Mouse (Mus musculus) naive thymus-derived CD4-positive, alpha-beta T cell, adult 5 months (primary cell): ENCODE measurements around the gene Olfr714. TPM values are rescaled to one million over a fixed set of nuclear protein-coding genes. Genes with fewer than 3 reads are reported as not detected.

Experiments used
- polyA plus RNA-seq: library from polyadenylated mRNA; unstranded; fragments of 100-300 nt; shearing (Covaris generic); gene quantifications from one replicate; pipeline ENCODE4 v1.2.1, GENCODE M21; 2017

The Olfr714 gene
- polyA plus RNA-seq = not detected

DNA sequence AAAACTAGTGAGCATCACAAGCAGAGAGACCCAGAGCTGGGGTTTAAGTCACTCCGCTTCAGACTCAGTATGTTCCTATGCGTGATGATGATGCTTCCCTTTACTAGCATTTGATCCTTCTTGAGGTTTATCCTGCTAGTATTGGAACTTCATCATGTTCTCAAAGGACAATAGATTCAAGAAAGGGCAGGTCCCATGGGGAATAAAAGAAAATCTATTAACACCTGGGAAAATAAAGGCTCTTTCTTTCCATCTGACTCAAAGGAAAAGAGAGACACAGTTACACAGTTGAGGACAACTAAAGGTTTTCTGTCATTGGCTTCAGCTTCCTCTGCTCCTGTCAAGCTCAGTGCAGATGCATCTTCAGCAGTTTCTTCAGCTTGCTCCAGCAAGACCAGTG is at the start of gene Olfr714:
TSS of gene Olfr714 (plus strand) at position 301 of the 400 bp plus-strand sequence.

DNA sequence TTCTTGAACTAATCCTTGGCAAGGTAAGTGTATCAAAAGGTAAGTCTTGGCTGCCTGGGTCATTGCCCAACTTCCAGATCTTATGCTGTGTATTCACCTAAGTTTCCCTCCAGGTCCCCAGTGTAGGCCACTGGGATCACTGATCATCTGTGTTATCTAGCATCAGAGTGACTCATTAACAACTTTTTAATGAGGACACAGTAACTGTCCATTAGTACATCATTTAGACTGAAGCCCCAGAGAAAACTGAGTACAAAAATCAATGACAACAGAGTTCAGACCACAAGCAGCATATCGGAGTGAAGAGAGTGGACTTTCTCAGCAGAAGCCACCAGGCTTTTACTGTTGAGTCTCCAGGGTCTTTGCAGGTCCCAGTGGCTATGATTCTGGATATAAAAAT is 39.9 kb upstream of the Olfr714 start, which contains the start of gene Olfr713:
TSS of gene Olfr713 (plus strand) at position 301 of the 400 bp plus-strand sequence.

DNA sequence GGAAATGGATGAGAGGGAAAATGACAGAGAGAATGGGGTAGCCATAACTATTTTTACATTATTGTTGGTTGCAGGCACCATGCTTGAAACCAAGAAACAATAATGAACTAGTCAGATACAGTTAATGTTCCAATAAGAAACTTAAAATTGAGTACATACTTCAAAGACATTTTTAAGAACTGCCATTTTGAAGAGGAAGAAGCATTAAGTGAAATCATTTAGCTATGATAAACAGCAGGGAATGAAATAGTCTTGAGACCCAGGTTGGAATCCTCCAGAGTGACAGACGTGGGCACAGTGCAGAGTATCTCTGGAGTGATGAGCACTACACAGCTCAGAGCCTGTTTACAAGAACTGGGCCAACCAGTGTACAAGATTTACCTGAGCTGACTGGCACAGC is 22.1 kb downstream of the Olfr714 start, which contains the start of gene Olfr17:
TSS of gene Olfr17 (plus strand) at position 301 of the 400 bp plus-strand sequence.

DNA sequence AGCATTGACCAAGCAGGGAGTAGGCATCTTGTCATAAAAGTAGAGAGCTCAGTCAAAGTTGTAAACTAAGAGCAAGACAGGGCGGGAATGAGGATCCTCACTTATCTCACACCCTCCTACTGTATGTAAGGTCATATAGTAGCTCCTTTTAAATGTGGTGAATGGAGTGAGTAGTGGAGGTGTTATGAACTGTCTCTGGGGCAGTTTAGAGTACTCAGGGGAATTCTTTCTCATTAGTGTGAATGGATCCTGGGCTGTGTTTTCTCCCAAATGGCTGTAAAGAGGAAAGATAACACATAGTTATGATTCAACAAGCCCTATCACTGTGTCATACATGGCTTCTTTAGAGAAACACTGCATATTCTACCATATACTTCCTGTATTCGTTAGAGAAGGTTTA is 39.5 kb downstream of the Olfr714 start, which contains the start of gene Olfr715b:
TSS of gene Olfr715b (minus strand) at position 101 of the 400 bp plus-strand sequence.

Other genes starting within 250 kb of the Olfr714 start
- not detected for gene Olfr702, start 237.1 kb upstream of the Olfr714 start, polyA plus RNA-seq
- not detected for gene Olfr703, start 227.6 kb upstream of the Olfr714 start, polyA plus RNA-seq
- gene Olfr704, start 207.8 kb upstream of the Olfr714 start, polyA plus RNA-seq = not detected
- not detected for gene Olfr705, start 194.1 kb upstream of the Olfr714 start, polyA plus RNA-seq
- not detected for gene Olfr706, start 182.8 kb upstream of the Olfr714 start, polyA plus RNA-seq
- not detected for gene Olfr707, start 169.7 kb upstream of the Olfr714 start, polyA plus RNA-seq
- gene Olfr1532-ps1, start 163.0 kb upstream of the Olfr714 start, polyA plus RNA-seq = not detected
- gene Olfr709-ps1, start 138.8 kb upstream of the Olfr714 start, polyA plus RNA-seq = not detected
- gene Olfr710, start 122.7 kb upstream of the Olfr714 start, polyA plus RNA-seq = not detected
- not detected for gene Olfr6, start 107.0 kb upstream of the Olfr714 start, polyA plus RNA-seq
- not detected for gene Olfr711, start 95.5 kb upstream of the Olfr714 start, polyA plus RNA-seq
- not detected for gene Olfr2, start 64.9 kb upstream of the Olfr714 start, polyA plus RNA-seq
- gene Olfr713, start 39.8 kb upstream of the Olfr714 start, polyA plus RNA-seq = not detected
- gene Olfr17, start 22.2 kb downstream of the Olfr714 start, polyA plus RNA-seq = not detected
- 0.14 TPM for gene Olfr715b, start 39.4 kb downstream of the Olfr714 start, polyA plus RNA-seq
- gene Olfr715, start 60.1 kb downstream of the Olfr714 start, polyA plus RNA-seq = not detected
- not detected for gene Olfr716, start 67.3 kb downstream of the Olfr714 start, polyA plus RNA-seq
- gene Nlrp14, start 96.0 kb downstream of the Olfr714 start, polyA plus RNA-seq = not detected
- gene Rbmxl2, start 138.5 kb downstream of the Olfr714 start, polyA plus RNA-seq = not detected